Mouse (Mus musculus): Measurements from ENCODE around the gene 6030408B16Rik. TPM values are rescaled to one million over a fixed set of nuclear protein-coding genes. Genes with fewer than 3 reads are reported as not detected.
"Not testable (repeated sequence)": the region's sequence is repeated elsewhere in the genome, so short reads cannot be mapped to it uniquely, and the experiment has no call there.

6030408B16Rik gene
- polyA plus RNA-seq, 1 experiment from 2014 or later = not detected

GRCm38 (mm10) chr15:101316913-101317813 lies 24.2 kb downstream of the 6030408B16Rik start:
- 20% methylated on average over 17 of the region's 18 CpGs for WGBS (ENCODE audit: missing documents)
- H3K4me3 ChIP-seq (ENCODE audit: inconsistent target) = peak overlapping the region; percentile 55

GRCm38 (mm10) chr15:101317814-101318500 lies 24.9 kb downstream of the 6030408B16Rik start:
- peak overlapping the region; percentile 82 for H3K27ac ChIP-seq

More at GRCm38 (mm10) chr15:101316913-101317813, 24.2 kb downstream of the 6030408B16Rik start:
- H3K36me3 ChIP-seq (ENCODE audit: inconsistent target) = no peaks in the 10 kb centered on the region
- peaks cover 8% of the 10 kb centered on the region; the same call in 1 of the 2 replicates for H3K79me2 ChIP-seq (ENCODE audit: inconsistent target)
- peak overlapping the region; percentile 82 for H3K27ac ChIP-seq

GRCm38 (mm10) chr15:101318889-101319765 lies 26.1 kb downstream of the 6030408B16Rik start:
- H3K36me3 ChIP-seq (ENCODE audit: inconsistent target) = no peaks in the 10 kb centered on the region
- peaks cover 8% of the 10 kb centered on the region; the same call in 1 of the 2 replicates for H3K79me2 ChIP-seq (ENCODE audit: inconsistent target)
- WGBS (ENCODE audit: missing documents) = 31% methylated on average over 14 of the region's 14 CpGs
- no peak overlapping the region for H3K4me3 ChIP-seq (ENCODE audit: inconsistent target)
- peak overlapping the region; percentile 82 for H3K27ac ChIP-seq

More at GRCm38 (mm10) chr15:101317814-101318500, 24.9 kb downstream of the 6030408B16Rik start:
- 5% methylated on average over 2 of the region's 2 CpGs for WGBS (ENCODE audit: missing documents)
- H3K36me3 ChIP-seq (ENCODE audit: inconsistent target) = no peaks in the 10 kb centered on the region
- H3K79me2 ChIP-seq (ENCODE audit: inconsistent target) = peaks cover 8% of the 10 kb centered on the region; the same call in 1 of the 2 replicates
- H3K4me3 ChIP-seq (ENCODE audit: inconsistent target) = peak overlapping the region; percentile 55; the same call in 1 of the 2 replicates

- H3K4me3 ChIP-seq (ENCODE audit: inconsistent target) = no peak overlapping the region
- no peaks in the 10 kb centered on the region for H3K36me3 ChIP-seq (ENCODE audit: inconsistent target)
- 49% methylated on average over 6 of the region's 6 CpGs for WGBS (ENCODE audit: missing documents)
- peak overlapping the region; percentile 82; the same call in 1 of the 2 replicates for H3K27ac ChIP-seq
- H3K79me2 ChIP-seq (ENCODE audit: inconsistent target) = peaks cover 8% of the 10 kb centered on the region; the same call in 1 of the 2 replicates
These were observed 27.1 kb downstream of the 6030408B16Rik start for GRCm38 (mm10) chr15:101320010-101320617.

- no peak overlapping the region for H3K4me3 ChIP-seq (ENCODE audit: inconsistent target)
- peaks cover 8% of the 10 kb centered on the region; the same call in 1 of the 2 replicates for H3K79me2 ChIP-seq (ENCODE audit: inconsistent target)
- no peaks in the 10 kb centered on the region for H3K36me3 ChIP-seq (ENCODE audit: inconsistent target)
- WGBS (ENCODE audit: missing documents) = 43% methylated on average over 6 of the region's 6 CpGs
- no peak overlapping the region for H3K27ac ChIP-seq
These were observed 27.6 kb downstream of the 6030408B16Rik start for GRCm38 (mm10) chr15:101320618-101321041.

GRCm38 (mm10) chr15:101321126-101321525 lies 28.1 kb downstream of the 6030408B16Rik start:
- 39% methylated on average over 5 of the region's 5 CpGs for WGBS (ENCODE audit: missing documents)
- peaks cover 6% of the 10 kb centered on the region; the same call in 1 of the 2 replicates for H3K79me2 ChIP-seq (ENCODE audit: inconsistent target)
- no peak overlapping the region for H3K4me3 ChIP-seq (ENCODE audit: inconsistent target)
- no peaks in the 10 kb centered on the region for H3K36me3 ChIP-seq (ENCODE audit: inconsistent target)
- no peak overlapping the region for H3K27ac ChIP-seq

- Histone ChIP-seq H3K36me3 (ENCODE audit: inconsistent target) (no peaks in the 10 kb centered on the region), H3K4me3 (ENCODE audit: inconsistent target) (no peak overlapping the region), H3K27ac (no peak overlapping the region), H3K79me2 (ENCODE audit: inconsistent target) (no peaks in the 10 kb centered on the region; the same call in 1 of the 2 replicates)
- WGBS (ENCODE audit: missing documents) = 89% methylated on average over 5 of the region's 5 CpGs
These were observed 29.1 kb downstream of the 6030408B16Rik start for GRCm38 (mm10) chr15:101322106-101322505.

GRCm38 (mm10) chr15:101322640-101323039 lies 29.6 kb downstream of the 6030408B16Rik start:
- WGBS (ENCODE audit: missing documents) = 89% methylated on average over 7 of the region's 7 CpGs
- Histone ChIP-seq H3K4me3 (ENCODE audit: inconsistent target) (no peak overlapping the region), H3K27ac (no peak overlapping the region), H3K79me2 (ENCODE audit: inconsistent target) (no peaks in the 10 kb centered on the region), H3K36me3 (ENCODE audit: inconsistent target) (no peaks in the 10 kb centered on the region)

GRCm38 (mm10) chr15:101323511-101323910 lies 30.5 kb downstream of the 6030408B16Rik start:
- WGBS (ENCODE audit: missing documents) = 84% methylated on average over 5 of the region's 5 CpGs
- Histone ChIP-seq H3K4me3 (ENCODE audit: inconsistent target) (no peak overlapping the region), H3K27ac (no peak overlapping the region), H3K79me2 (ENCODE audit: inconsistent target) (no peaks in the 10 kb centered on the region), H3K36me3 (ENCODE audit: inconsistent target) (no peaks in the 10 kb centered on the region)

- not testable (repeated sequence) for H3K79me2 ChIP-seq (ENCODE audit: inconsistent target); H3K27ac ChIP-seq; H3K36me3 ChIP-seq (ENCODE audit: inconsistent target); H3K4me3 ChIP-seq (ENCODE audit: inconsistent target)
These were observed 31.4 kb downstream of the 6030408B16Rik start for GRCm38 (mm10) chr15:101324409-101324808.

GRCm38 (mm10) chr15:101325991-101326534 lies 33.1 kb downstream of the 6030408B16Rik start:
- no peak overlapping the region for H3K4me3 ChIP-seq (ENCODE audit: inconsistent target)
- no peaks in the 10 kb centered on the region for H3K36me3 ChIP-seq (ENCODE audit: inconsistent target)
- no peaks in the 10 kb centered on the region for H3K79me2 ChIP-seq (ENCODE audit: inconsistent target)
- 35% methylated on average over 10 of the region's 10 CpGs for WGBS (ENCODE audit: missing documents)
- H3K27ac ChIP-seq = no peak overlapping the region

GRCm38 (mm10) chr15:101327282-101327681 lies 34.3 kb downstream of the 6030408B16Rik start:
- Histone ChIP-seq H3K27ac (no peak overlapping the region), H3K36me3 (ENCODE audit: inconsistent target) (no peaks in the 10 kb centered on the region)
- WGBS (ENCODE audit: missing documents) = 0% methylated on average over 6 of the region's 6 CpGs

GRCm38 (mm10) chr15:101328876-101329563 lies 36.0 kb downstream of the 6030408B16Rik start:
- H3K79me2 ChIP-seq (ENCODE audit: inconsistent target) = no peaks in the 10 kb centered on the region
- H3K4me3 ChIP-seq (ENCODE audit: inconsistent target) = no peak overlapping the region
- H3K27ac ChIP-seq = no peak overlapping the region
- WGBS (ENCODE audit: missing documents) = 94% methylated on average over 3 of the region's 3 CpGs
- H3K36me3 ChIP-seq (ENCODE audit: inconsistent target) = no peaks in the 10 kb centered on the region

More at GRCm38 (mm10) chr15:101327282-101327681, 34.3 kb downstream of the 6030408B16Rik start:
- Histone ChIP-seq H3K4me3 (ENCODE audit: inconsistent target) (no peak overlapping the region), H3K79me2 (ENCODE audit: inconsistent target) (no peaks in the 10 kb centered on the region)

Data from macrophage (primary cell).